Mouse (Mus musculus) gastrocnemius, adult 18-20 months (tissue): ENCODE data around the gene Zfp354b. TPM values are rescaled to one million over a fixed set of nuclear protein-coding genes. Genes with fewer than 3 reads are reported as not detected.

Experiments
- DNase-seq: peaks from one replicate; pipeline ENCODE4 v3.0.0; 2021; ENCODE audit warnings: low spot score
- long read RNA-seq, 2 experiments: library from polyadenylated mRNA; stranded (forward); transcript quantifications; one replicate each; pipeline ENCODE4 v2.0.0; 2021
- total RNA-seq, 2 experiments: library from RNA; stranded (reverse); gene quantifications; 2 replicates each; pipeline ENCODE4 v1.2.3; 2021

Zfp354b gene
- total RNA-seq, result 1 to 10 TPM; 1.9 to 2.4 TPM
- long read RNA-seq, experiment 1, partial matches to known transcripts, result 0 of 4 reads
- long read RNA-seq, experiment 1, other reads (novel, unspliced or antisense), result 1 of 4 reads
- long read RNA-seq, experiment 2, partial matches to known transcripts, result 0 of 3 reads
- long read RNA-seq, experiment 2, other reads (novel, unspliced or antisense), result 1 of 3 reads

DNA sequence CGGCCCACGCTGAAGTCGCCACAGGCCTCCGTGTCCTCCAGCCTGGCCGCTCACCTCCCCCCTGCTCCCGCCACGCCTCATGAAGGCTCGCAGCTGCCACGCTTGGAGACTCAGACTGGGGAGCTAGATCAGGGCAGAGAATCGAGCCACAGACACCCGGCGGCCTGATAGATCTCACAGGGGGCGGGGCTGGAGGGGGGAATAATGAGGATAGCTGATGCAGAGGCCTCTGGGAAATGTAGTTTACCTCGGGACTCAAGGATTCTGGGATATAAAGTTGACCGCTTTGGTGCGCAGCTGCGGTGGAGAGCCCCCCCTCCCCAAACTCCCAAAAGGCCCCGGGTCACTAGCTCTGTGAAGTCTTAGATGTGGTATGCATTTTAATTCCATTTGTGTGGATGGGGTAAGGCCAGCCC, at the start of gene Zfp354b:
TSS of gene Zfp354b (minus strand) at position 183 of the 416 bp plus-strand sequence.
- DNase-seq, result peak; percentile 87

DNA sequence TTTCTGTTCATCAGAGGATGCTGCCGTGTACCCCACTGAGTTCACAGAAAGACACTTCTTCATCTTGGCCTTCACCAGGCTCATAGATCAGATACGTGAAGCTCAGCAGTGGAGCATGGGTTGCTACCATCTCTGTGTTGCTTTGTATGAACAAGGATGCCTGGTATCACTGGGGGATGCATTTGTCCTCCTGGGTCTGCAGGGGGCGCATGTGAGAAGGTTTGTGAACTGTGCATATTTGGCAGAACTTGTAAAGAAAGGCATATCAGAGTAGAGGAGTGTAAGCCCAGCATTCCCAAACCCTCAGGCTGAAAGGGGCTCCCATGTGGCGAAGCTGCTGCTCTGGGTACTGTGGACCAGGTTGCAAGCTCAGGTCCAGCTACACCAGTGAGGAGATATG, 45.8 kb upstream of the Zfp354b start:
- no peak for DNase-seq

DNA sequence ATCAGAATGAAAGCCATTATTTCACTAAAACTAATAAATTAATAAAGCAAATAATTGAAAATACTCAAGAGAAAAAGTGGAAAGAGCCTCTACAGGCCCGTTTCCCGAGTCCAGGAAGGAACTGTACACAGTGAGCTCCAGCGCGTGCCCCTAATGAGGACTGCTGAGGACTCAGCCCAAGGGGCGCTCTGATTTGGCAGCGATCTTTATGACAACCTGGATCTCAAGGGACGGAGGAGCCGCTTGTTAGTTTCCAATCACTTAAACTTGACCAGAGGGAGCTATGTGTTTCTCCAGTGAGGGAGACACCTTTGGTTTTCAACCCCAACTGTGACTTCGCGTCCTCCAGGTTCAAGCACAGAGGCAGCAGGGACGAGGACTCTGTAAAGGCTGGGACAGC, 34.8 kb upstream of the Zfp354b start, which contains the start of gene Olfr1378:
TSS of gene Olfr1378 (plus strand) at position 301 of the 400 bp plus-strand sequence.
- DNase-seq, result no peak

DNA sequence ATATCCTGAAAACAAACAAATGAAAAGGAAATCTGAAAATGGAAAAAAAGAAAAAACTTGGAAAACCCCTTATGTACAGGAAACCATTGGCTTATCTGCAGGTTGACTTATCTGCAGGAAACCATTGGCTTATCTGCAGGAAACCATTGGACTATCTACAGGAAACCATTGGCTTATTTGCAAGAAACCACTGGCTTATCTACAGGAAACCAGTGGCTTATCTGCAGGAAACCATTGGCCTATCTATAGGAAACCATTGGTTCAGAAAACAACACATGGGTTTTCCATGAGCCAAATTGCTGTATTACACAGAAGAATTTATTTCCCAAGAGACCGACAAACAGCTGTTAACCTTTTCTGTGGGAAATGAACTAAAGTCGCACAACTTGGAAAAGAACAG, 33.5 kb upstream of the Zfp354b start:
- no peak for DNase-seq

DNA sequence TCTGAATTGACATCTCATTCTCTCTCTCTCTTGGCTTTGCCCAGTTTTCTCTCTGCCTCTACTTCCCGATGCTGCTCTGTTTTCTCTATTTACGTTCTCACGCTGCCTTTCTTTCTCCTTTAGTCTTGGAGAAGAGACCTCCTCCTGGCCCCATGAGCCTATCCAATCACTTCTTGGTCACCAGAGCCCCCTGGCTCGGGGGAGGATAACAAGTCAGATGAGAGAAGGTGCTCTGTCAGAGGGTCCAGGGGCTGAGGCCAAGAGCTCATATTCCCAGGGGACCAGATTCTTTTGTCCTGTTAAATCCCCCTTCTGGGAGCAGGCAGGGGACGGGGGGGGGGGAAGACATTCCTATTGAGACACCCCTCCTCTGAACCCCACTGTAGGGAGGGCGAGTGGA, 22.2 kb upstream of the Zfp354b start, which contains the start of gene Prop1:
TSS of gene Prop1 (minus strand) at position 101 of the 400 bp plus-strand sequence.
- DNase-seq, result no peak

DNA sequence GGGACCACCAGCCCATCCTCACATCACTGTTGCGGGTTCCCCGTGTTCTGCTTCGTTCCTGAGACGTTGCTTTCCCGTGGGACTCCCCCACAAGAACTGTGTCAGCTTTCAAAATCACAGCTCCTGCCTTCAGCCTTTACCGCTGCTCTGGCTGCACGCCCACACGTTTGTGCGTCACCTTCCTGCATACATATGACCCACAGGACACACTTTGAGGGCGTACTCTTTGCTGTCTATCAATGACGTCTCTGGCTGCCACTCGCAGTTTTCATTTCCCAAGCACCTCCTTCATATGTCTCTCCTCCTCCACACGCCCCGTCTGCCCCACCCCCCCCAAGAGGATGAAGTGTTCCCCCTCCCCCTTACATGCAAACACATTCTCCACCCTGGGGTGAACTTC, 20.9 kb upstream of the Zfp354b start:
- no peak for DNase-seq

DNA sequence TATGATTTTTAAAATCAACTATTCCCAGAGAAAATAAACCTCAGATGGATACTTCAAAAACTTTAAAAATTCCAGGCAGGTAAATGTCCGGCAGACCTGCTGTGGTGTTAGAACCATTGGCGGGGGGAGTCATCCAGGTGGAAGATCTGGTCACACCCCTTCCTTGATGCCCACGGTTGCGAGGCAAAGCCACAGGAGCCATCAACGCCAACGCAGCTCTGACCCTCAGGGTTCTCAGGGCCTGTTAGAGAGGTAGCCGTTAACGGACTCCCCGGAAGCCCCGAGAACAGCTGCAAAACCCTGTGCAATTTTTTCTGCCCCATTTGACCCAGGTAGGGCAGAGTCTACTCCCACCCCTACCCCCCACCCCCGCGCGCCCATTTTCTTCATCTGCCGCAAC, 12.1 kb upstream of the Zfp354b start, which contains the start of gene 4933414I15Rik:
TSS of gene 4933414I15Rik (minus strand) at position 260 of the 400 bp plus-strand sequence.
- DNase-seq, result no peak

DNA sequence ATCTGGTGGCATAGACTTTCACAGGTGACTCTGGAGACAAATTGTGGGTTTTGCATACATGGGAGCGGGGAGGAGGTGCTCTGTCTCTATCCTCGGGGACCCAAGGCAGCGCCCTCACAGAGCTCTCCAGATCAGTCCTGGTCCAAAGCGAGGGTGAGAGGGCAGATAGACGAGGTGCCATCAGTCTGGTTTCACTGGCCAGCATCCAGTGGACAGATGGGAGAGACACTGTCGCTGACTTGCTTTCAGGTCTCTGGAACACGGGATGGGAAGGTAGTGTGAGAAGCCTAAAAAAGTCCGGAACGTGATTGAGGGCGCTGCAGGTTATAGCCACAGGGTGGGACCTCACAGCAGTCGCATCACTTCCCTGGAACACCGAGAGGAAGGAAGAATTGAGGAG, 11.0 kb upstream of the Zfp354b start:
- DNase-seq, result no peak

DNA sequence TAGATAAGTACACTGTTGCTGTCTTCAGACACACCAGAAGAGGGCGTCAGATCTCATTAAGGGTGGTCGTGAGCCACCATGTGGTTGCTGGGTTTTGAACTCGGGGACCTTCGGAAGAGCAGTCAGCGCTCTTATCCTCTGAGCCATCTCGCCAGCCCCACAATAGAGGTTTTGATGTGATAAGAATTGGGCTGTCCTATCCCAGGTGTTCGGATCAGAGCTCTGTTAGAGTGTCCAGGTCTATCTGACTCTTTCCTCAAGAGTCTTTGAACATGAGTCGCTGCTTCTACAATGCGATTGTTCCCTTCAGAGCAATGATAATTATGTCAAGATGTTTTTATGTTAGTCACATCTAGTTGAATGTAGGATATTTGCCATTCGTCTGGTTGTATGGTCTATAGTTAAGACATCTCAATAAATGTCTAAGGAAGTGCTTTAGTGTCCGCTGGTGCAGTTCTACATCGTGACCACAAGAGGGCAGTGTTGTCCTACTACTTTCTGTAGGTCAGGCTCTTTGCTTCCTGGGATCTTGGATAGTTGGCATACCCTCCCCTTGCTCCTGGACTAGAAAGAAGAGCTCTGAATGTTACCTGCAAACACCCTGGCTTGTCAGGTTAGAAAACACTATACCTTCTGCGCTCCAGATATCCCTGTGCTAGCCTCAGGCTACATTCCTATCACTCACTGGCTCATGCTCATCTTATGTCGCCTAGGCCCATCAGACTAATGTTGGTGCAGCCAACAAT, 8.4 kb upstream of the Zfp354b start:
- peak; percentile 9 for DNase-seq

DNA sequence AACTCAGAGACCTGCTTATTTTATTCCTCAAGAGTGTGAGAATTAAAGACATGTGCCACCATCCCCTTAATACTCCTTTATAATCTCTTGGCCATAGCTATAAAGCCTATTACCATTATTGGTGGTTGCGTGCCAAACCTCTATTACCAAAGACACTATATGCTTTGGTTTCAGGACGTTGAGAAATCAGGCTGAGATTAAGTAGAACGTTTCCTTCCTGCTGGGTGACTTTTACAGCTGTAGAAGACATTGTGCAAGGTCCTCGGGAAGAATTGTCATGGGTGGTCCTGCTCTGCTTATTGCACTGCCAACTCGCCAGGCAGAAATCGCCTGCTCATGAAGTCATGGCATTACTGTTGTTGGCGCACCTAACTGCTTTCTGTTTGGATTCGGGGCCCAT, 7.0 kb upstream of the Zfp354b start:
- DNase-seq, result no peak

DNA sequence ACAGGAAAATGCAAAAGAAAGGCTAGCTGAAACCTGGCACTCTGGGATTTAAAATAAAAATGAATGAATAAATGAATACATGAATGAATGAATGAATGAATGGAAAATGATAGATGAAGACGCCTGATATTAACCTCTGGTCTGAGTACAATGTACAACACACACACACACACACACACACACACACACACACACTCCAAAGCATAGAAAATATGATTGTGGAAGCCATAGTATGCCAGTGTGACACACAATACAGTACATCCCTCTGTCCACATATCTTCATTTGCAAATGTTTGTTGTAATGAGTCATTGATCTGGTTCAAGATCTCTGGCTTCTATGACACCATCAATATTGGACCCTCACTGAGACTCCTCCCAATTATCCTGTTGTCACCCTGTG, 607 bp upstream of the Zfp354b start:
- no peak for DNase-seq

DNA sequence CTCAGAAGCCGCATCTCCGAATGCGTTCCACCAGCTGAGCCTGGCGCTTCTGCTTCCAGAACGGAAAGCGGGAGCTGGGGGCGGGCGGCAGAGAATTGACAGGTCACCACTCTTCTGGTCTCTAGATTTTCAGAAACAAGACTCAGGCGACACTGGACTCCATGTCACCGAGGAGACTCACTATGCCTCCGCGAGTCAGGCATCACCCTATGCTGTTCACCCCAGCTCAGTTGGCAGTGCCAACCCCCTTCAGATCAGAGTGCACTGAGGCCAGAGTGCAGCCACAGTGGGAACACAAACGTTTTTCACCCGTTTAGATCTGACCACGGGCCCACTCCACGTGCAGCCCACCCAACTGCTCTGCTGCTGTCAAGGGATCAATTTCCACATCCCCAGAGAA, 412 bp downstream of the Zfp354b start:
- no peak for DNase-seq

DNA sequence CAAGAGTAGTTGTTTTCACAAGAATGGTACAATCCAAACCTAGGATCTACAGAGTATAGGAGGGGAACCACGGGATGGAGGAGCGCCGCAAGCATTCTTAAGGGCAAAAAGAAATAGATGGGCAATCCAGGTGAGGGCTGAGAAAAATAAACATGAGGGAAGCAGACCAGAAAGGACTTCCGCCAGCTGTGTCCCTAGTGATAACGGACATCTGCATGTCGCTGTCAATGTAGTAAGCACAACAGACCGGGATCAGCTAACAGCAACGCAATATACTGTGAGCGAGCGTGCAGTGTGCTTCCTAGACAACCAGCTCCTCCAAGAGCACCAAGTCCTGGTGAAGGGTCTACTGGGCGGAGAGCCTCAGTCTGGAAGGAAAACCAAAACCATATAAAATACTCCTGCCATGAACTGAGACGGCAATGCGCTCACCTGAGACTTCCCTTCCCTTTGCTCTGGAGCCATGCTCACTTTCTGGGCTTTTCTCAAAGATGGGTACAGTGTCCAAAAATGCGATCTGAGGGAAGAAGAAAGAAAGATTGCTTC, 891 bp downstream of the Zfp354b start:
- DNase-seq, result no peak

DNA sequence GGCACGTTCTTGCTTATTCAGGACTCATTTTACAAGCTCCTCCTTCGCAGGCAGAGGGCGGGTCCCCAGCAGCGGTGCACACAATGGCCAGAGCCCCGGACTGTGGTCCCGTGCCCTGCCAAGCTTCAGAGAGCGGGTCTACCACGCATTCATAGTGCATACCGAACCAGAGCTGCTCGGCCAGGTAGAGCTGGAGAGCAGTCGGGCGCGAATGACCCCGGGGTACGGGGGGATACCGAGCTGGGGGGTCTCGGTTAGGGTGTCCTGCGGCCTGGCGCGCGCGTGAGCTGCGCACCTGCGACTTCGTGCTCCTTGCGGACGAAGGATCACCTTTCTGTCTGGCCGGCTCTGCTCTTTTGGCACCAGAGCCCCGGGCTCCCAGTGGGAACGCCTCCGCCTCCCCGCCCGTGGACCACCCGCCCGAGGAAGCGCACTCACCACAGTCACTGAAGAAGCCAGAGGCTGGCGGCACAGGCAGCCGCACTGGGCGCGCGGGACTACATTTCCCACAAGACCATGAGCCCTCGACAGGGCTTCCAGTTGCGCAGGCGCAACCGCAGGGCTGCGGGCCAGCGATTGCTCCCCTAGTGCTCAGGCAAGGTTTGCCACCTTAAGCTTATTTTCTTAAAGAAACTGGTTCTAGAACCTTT, 15.6 kb downstream of the Zfp354b start, which contains the start of gene Zfp2:
TSS of gene Zfp2 (minus strand) at position 495 of the 650 bp plus-strand sequence.
- peak; percentile 91 for DNase-seq

DNA sequence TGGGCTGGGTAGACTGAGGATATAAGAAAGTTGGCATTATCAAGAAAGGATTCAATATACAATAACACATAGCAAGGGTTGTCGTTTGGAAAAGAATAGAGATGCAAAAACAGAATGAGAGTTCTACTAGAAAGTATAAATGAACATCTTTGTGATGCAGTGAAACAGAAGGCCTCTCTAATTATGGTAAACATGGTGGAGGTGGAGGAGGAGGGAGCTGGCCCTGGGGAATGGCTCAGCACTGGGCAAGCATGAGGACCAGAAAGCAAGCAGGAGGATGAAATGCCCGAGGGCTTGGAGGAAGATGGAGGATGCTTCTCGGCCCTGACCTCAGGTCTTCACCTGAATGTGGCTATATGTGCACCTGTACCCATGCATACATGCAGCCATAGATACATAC, 17.0 kb downstream of the Zfp354b start:
- DNase-seq, result no peak

DNA sequence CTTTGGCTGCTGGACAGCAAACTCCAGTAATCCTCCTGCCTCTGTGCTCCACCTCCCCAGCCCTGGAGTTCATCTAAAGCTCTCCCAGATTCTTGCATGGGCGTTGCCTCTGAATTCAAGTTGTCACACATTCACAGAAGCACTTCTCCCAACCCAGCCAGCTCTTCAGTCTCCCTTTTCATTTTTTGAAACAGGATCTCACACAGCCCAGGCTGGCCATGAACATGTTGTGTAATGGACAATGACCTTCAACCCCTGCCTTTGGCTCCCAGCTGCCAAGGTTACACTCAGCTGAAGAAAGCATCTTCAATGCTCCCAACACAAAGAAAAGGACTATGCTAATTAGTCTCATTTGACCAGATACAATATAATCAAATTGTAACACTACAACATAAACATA, 18.1 kb downstream of the Zfp354b start:
- no peak for DNase-seq

DNA sequence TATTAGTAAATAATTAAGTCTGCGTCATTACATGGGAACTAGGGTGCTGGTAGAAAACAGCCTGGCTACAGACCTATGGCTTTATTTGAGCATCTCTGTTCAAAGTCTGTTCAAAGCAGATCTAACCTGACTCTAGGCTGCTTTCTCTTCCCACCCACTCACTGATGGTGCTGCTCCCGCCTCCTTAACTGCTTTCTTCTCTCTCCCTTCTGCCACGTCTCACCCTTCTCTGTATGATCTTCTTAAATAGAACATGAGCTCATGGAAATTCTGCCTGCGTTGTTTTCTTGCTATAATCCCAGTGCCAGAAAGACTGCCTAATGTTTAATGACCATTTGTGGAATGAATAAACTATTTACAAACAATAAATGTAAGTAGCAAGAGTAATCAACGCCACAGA, 23.3 kb downstream of the Zfp354b start:
- no peak for DNase-seq

DNA sequence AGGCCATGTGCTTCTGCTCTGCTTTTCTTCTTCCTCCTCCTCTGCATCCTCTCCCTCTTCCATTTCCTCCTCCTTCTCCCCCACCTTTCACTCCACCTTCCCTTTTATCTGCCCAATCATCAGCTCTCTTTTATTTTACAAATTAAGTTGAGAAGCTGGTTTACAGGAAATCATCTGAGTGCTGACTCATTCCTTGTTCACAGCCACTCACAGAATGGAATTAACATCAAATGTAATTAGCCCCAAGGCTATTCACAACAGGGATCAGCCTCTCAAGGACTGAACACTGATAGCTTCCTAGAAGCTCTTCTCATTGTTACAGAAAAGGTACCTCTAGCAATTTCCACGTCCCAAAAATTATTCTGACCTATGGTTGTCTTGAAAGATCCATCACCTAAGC, 34.1 kb downstream of the Zfp354b start:
- no peak for DNase-seq

DNA sequence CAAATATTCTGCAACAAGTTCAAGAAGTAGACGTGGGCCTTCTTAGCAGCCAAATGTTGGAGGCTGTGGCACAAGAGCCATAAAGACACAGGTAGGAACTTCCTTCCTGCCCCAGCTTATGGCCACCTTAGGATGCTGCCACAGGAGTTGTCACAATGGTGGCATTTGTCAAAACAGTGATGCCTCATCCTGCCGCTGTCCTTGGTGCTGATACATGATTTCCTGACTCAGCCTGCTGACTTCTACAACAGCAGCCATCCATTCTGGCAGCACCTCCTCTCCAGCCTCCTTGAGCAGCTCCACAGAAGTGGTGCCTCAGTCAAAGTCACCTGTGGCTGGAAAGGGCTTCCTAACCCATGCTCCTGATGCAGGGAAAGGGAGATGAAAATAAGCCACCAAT, 39.0 kb downstream of the Zfp354b start:
- DNase-seq, result no peak

DNA sequence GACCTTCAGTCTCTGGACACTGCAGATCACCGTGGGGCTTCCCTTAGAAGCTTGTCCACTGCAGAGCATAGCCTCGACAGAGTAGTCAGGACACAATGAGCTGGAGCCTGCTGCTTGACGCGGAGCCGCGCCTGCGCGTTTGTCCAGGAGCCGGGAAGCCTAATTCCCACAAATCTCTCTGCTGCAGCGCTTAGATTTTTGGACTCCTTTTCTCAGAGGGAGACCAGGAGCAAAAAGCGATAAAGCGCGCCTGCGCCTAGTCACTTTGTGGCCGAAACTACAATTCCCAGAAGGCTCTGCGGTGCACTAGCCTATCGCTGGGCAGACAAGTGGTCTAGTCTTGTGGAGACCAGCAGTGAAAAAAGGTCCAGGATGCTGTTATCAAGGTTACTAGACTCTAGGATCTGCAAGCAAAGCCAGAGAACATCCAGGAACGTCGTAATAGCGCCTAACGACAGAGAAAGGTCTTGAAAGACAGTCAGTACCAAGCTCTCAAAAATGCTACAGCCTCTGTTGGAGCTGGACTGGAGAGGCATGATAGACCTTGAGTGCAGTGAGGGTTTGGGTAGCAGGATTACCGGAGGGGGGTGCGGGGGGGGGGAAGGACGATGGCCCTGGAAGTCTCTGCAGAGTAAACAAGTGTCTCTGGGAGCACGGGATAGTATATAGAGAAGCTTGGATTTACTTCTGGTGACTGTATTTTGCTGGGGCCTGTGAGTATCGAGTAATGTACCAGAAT, 43.9 kb downstream of the Zfp354b start, which contains the start of gene Zfp454:
TSS of gene Zfp454 (minus strand) at position 262 of the 739 bp plus-strand sequence.
- DNase-seq, result peak; percentile 88

DNA sequence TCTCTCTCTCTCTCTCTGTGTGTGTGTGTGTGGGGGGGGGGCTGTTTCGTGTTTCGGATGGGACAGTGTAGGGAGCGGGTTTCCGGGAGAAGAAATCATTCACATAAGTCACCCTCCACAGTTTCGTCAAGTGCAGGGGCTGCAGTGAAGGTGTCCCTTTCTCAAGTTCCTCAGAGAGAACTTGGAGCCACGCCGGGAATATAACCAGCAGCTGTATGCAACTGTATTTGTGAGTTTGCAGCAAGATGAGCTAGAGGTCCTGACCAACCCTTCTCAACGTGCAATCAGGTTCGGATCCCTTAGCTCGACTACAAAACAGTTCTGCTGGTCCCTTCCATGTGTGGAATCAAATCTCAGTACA, 44.5 kb downstream of the Zfp354b start:
- peak; percentile 4 for DNase-seq
